Mouse (Mus musculus): ENCODE results near the gene Fgfr3. TPM values are rescaled to one million over a fixed set of nuclear protein-coding genes. Genes with fewer than 3 reads are reported as not detected.

The Fgfr3 gene
- polyA plus RNA-seq, 1 experiment = 4.0 TPM

- TF ChIP-seq POLR2A (IDR thresholded peaks at IDR 0.05; ENCODE audit: insufficient read depth, low read length) = no peak
- TF ChIP-seq EP300 (IDR thresholded peaks at IDR 0.05; ENCODE audit: insufficient read depth, low read depth, low read length) = no peak
- no peak for TF ChIP-seq CTCF (IDR thresholded peaks at IDR 0.05; ENCODE audit: low read depth, low read length)
- Histone ChIP-seq H3K36me3 (ENCODE audit: control insufficient read depth, insufficient read depth, low read length, poor library complexity, severe bottlenecking) (no peaks in the 10 kb centered on the region), H3K27ac (ENCODE audit: insufficient read depth, low read length) (no peak overlapping the region), H3K27me3 (ENCODE audit: control insufficient read depth, insufficient read depth, low read length, poor library complexity, severe bottlenecking) (no peaks in the 10 kb centered on the region), H3K9me3 (replicated peaks; ENCODE audit: control insufficient read depth, insufficient read depth, low read length, poor library complexity, severe bottlenecking) (0 out of 2 replicates have a peak, but pooled peaks cover 4% of the 10 kb centered on the region), H3K4me1 (ENCODE audit: control insufficient read depth, insufficient read depth, low read length) (no peaks in the 10 kb centered on the region), H3K4me3 (ENCODE audit: low read depth, low read length) (peak overlapping the region; percentile 37), H3K9ac (ENCODE audit: low read depth, poor library complexity, severe bottlenecking) (peak overlapping the region; percentile 79)
These were observed 26.4 kb upstream of the Fgfr3 start for GRCm38 (mm10) chr5:33694848-33695717.

GRCm38 (mm10) chr5:33695718-33696121 is 25.8 kb upstream of the Fgfr3 start:
- no peak for TF ChIP-seq POLR2A (IDR thresholded peaks at IDR 0.05; ENCODE audit: insufficient read depth, low read length)
- TF ChIP-seq EP300 (IDR thresholded peaks at IDR 0.05; ENCODE audit: insufficient read depth, low read depth, low read length) = no peak
- no peak for TF ChIP-seq CTCF (IDR thresholded peaks at IDR 0.05; ENCODE audit: low read depth, low read length)
- Histone ChIP-seq H3K4me3 (ENCODE audit: low read depth, low read length) (peak overlapping the region; percentile 37), H3K27ac (ENCODE audit: insufficient read depth, low read length) (no peak overlapping the region), H3K36me3 (ENCODE audit: control insufficient read depth, insufficient read depth, low read length, poor library complexity, severe bottlenecking) (no peaks in the 10 kb centered on the region), H3K9ac (ENCODE audit: low read depth, poor library complexity, severe bottlenecking) (peak overlapping the region; percentile 79), H3K27me3 (ENCODE audit: control insufficient read depth, insufficient read depth, low read length, poor library complexity, severe bottlenecking) (no peaks in the 10 kb centered on the region), H3K4me1 (ENCODE audit: control insufficient read depth, insufficient read depth, low read length) (peaks cover 3% of the 10 kb centered on the region), H3K9me3 (replicated peaks; ENCODE audit: control insufficient read depth, insufficient read depth, low read length, poor library complexity, severe bottlenecking) (0 out of 2 replicates have a peak, but pooled peaks cover 4% of the 10 kb centered on the region)

GRCm38 (mm10) chr5:33696430-33696829 is 25.0 kb upstream of the Fgfr3 start:
- H3K27me3 ChIP-seq (ENCODE audit: control insufficient read depth, insufficient read depth, low read length, poor library complexity, severe bottlenecking) = no peaks in the 10 kb centered on the region
- no peaks in the 10 kb centered on the region for H3K36me3 ChIP-seq (ENCODE audit: control insufficient read depth, insufficient read depth, low read length, poor library complexity, severe bottlenecking)
- H3K9ac ChIP-seq (ENCODE audit: low read depth, poor library complexity, severe bottlenecking) = no peak overlapping the region
- H3K27ac ChIP-seq (ENCODE audit: insufficient read depth, low read length) = no peak overlapping the region
- H3K4me1 ChIP-seq (ENCODE audit: control insufficient read depth, insufficient read depth, low read length) = peaks cover 3% of the 10 kb centered on the region
- TF ChIP-seq EP300 (IDR thresholded peaks at IDR 0.05; ENCODE audit: insufficient read depth, low read depth, low read length) = no peak
- TF ChIP-seq POLR2A (IDR thresholded peaks at IDR 0.05; ENCODE audit: insufficient read depth, low read length) = no peak
- no peak for TF ChIP-seq CTCF (IDR thresholded peaks at IDR 0.05; ENCODE audit: low read depth, low read length)
- 0 out of 2 replicates have a peak, but pooled peaks cover 4% of the 10 kb centered on the region for H3K9me3 ChIP-seq (replicated peaks; ENCODE audit: control insufficient read depth, insufficient read depth, low read length, poor library complexity, severe bottlenecking)
- H3K4me3 ChIP-seq (ENCODE audit: low read depth, low read length) = no peak overlapping the region

- Histone ChIP-seq H3K9ac (ENCODE audit: low read depth, poor library complexity, severe bottlenecking) (no peak overlapping the region), H3K36me3 (ENCODE audit: control insufficient read depth, insufficient read depth, low read length, poor library complexity, severe bottlenecking) (no peaks in the 10 kb centered on the region), H3K9me3 (replicated peaks; ENCODE audit: control insufficient read depth, insufficient read depth, low read length, poor library complexity, severe bottlenecking) (0 out of 2 replicates have a peak, but pooled peaks cover 4% of the 10 kb centered on the region), H3K27ac (ENCODE audit: insufficient read depth, low read length) (no peak overlapping the region), H3K4me3 (ENCODE audit: low read depth, low read length) (no peak overlapping the region), H3K4me1 (ENCODE audit: control insufficient read depth, insufficient read depth, low read length) (peaks cover 3% of the 10 kb centered on the region), H3K27me3 (ENCODE audit: control insufficient read depth, insufficient read depth, low read length, poor library complexity, severe bottlenecking) (no peaks in the 10 kb centered on the region)
- TF ChIP-seq CTCF (IDR thresholded peaks at IDR 0.05; ENCODE audit: low read depth, low read length) = no peak
- TF ChIP-seq EP300 (IDR thresholded peaks at IDR 0.05; ENCODE audit: insufficient read depth, low read depth, low read length) = no peak
- TF ChIP-seq POLR2A (IDR thresholded peaks at IDR 0.05; ENCODE audit: insufficient read depth, low read length) = no peak
These were observed 23.9 kb upstream of the Fgfr3 start for GRCm38 (mm10) chr5:33697534-33697933.

GRCm38 (mm10) chr5:33697947-33698512 is 23.4 kb upstream of the Fgfr3 start:
- Histone ChIP-seq H3K27ac (ENCODE audit: insufficient read depth, low read length) (no peak overlapping the region), H3K27me3 (ENCODE audit: control insufficient read depth, insufficient read depth, low read length, poor library complexity, severe bottlenecking) (no peaks in the 10 kb centered on the region)

More at GRCm38 (mm10) chr5:33697947-33698512, 23.4 kb upstream of the Fgfr3 start:
- H3K4me1 ChIP-seq (ENCODE audit: control insufficient read depth, insufficient read depth, low read length) = peaks cover 3% of the 10 kb centered on the region
- TF ChIP-seq CTCF (IDR thresholded peaks at IDR 0.05; ENCODE audit: low read depth, low read length) (no peak), POLR2A (IDR thresholded peaks at IDR 0.05; ENCODE audit: insufficient read depth, low read length) (no peak), EP300 (IDR thresholded peaks at IDR 0.05; ENCODE audit: insufficient read depth, low read depth, low read length) (no peak)
- no peaks in the 10 kb centered on the region for H3K36me3 ChIP-seq (ENCODE audit: control insufficient read depth, insufficient read depth, low read length, poor library complexity, severe bottlenecking)
- 0 out of 2 replicates have a peak, but pooled peaks cover 4% of the 10 kb centered on the region for H3K9me3 ChIP-seq (replicated peaks; ENCODE audit: control insufficient read depth, insufficient read depth, low read length, poor library complexity, severe bottlenecking)
- H3K9ac ChIP-seq (ENCODE audit: low read depth, poor library complexity, severe bottlenecking) = no peak overlapping the region
- H3K4me3 ChIP-seq (ENCODE audit: low read depth, low read length) = no peak overlapping the region

Data from ES-Bruce4 (cell line).